Mouse (Mus musculus) testis, adult 2 months (tissue): Measurements from ENCODE around the gene Lrch1.

Source experiments
- CTCF ChIP-seq: fragments of 200-500 bp; IDR thresholded peaks from 2 replicates; pipeline ENCODE4 v1.5.1; 2012; ENCODE audit warnings: low read depth, mild to moderate bottlenecking, inconsistent platforms, low read length, moderate library complexity; ENCODE audit not compliant: control insufficient read depth, insufficient read depth, insufficient replicate concordance
- POLR2A ChIP-seq: fragments of 200-500 bp; IDR thresholded peaks from 2 replicates; pipeline ENCODE4 v1.6.1; 2012; ENCODE audit warnings: low read depth, mild to moderate bottlenecking, inconsistent platforms, low read length, moderate library complexity; ENCODE audit not compliant: control insufficient read depth

DNA sequence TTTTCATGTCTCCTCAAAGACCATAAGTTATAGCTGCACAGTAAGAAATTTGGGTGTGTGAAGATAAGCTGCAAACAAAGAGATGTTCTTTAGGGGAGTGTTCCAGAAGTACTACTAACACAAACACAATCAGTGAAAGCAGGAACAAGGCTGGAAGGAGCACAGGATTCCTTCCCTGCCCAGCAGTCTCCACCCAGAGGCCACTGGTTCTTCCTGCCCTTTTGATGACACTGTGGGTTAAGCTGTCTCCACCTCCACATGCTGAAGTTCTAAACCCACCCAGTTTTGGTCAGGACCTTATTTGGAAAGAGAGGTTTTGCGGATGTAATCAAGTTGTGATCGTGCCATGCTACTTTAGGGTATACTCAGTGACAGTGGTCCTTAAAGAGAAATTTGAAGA lies 49.4 kb upstream of the Lrch1 start:
- TF ChIP-seq CTCF: no peak
- TF ChIP-seq POLR2A: no peak
